Mouse (Mus musculus) kidney, adult 2 months (tissue): ENCODE data around the gene Gsta4.
"Not testable (repeated sequence)": the region's sequence is repeated elsewhere in the genome, so short reads cannot be mapped to it uniquely, and the experiment has no call there.

Source experiments
- CTCF ChIP-seq: fragments of 200-500 bp; conservative IDR thresholded peaks from 2 replicates; pipeline ENCODE4 v1.5.1; 2011; ENCODE audit warnings: low read depth, mild to moderate bottlenecking, control low read depth, low read length, moderate library complexity, mixed read lengths; ENCODE audit not compliant: insufficient read depth, insufficient read length
- POLR2A ChIP-seq: fragments of 200-500 bp; IDR thresholded peaks from one replicate; pipeline ENCODE4 v1.6.1; 2011; ENCODE audit warnings: low read depth, low read length, control low read depth

- TF ChIP-seq CTCF, POLR2A: not testable (repeated sequence)
Observed at GRCm38 (mm10) chr9:78230461-78230860, 47.9 kb downstream of the Gsta4 start, which contains the start of gene Gsta1.
